Mouse (Mus musculus): ENCODE results near the gene Ndufa11. TPM values are rescaled to one million over a fixed set of nuclear protein-coding genes. Genes with fewer than 3 reads are reported as not detected.
A peak's percentile ranks its signal among the peaks of the same experiment; 100 is the strongest.

The Ndufa11 gene
- total RNA-seq (2021): 100 to 1,000 TPM; 794 to 859 TPM

- peak; percentile 97 for DNase-seq
- intact Hi-C loops (cut with DNase I): loop anchor here (2.0 kb wide), 1 partner anchor 41 kb away; no protein-coding TSS in a partner anchor
Observed at GRCm38 (mm10) chr17:56717363-56718058, at the start of gene Ndufa11, which contains the start of gene Vmac. Gene Ndufa11 (plus strand): TSS chr17:56717767. Gene Vmac (minus strand): TSS chr17:56718022.

- DNase-seq: peak; percentile 83 to 93
- intact Hi-C loops (cut with DNase I): loop anchor here (2.0 to 5.0 kb wide), 4 partner anchors 41 to 311 kb away; partner anchors contain the start of genes Catsperd and Lonp1
Observed at GRCm38 (mm10) chr17:56668384-56669144, 49.0 kb upstream of the Ndufa11 start.

- no peak for DNase-seq
- intact Hi-C loops (cut with DNase I): loop anchor here (2.0 to 5.0 kb wide), 4 partner anchors 42 to 312 kb away; partner anchors contain the start of genes Catsperd and Lonp1
Observed at GRCm38 (mm10) chr17:56669766-56670165, 47.8 kb upstream of the Ndufa11 start.

- peak; percentile 99 to 100 for DNase-seq
- intact Hi-C loops (cut with DNase I): no loop called here
Observed at GRCm38 (mm10) chr17:56672941-56673646, 44.5 kb upstream of the Ndufa11 start, which contains the start of gene Ranbp3. Gene Ranbp3 (plus strand): TSS chr17:56673294.

- DNase-seq: peak in 1 of 2 experiments; percentile 49
- intact Hi-C loops (cut with DNase I): no loop called here
Observed at GRCm38 (mm10) chr17:56673647-56674416, 43.7 kb upstream of the Ndufa11 start.

GRCm38 (mm10) chr17:56681791-56682190 is 35.8 kb upstream of the Ndufa11 start:
- no peak for DNase-seq
- intact Hi-C loops (cut with DNase I): loop anchor here (5.0 kb wide), 1 partner anchor 76 kb away; the partner anchor contains the start of gene Nrtn

- intact Hi-C loops (cut with DNase I): loop anchor here (5.0 kb wide), 1 partner anchor 74 kb away; the partner anchor contains the start of gene Nrtn
Observed at GRCm38 (mm10) chr17:56682880-56683279, 34.7 kb upstream of the Ndufa11 start.

GRCm38 (mm10) chr17:56683546-56684140 is 33.9 kb upstream of the Ndufa11 start:
- intact Hi-C loops (cut with DNase I): loop anchor here (5.0 kb wide), 1 partner anchor 74 kb away; the partner anchor contains the start of gene Nrtn
- no peak for DNase-seq

More at GRCm38 (mm10) chr17:56682880-56683279, 34.7 kb upstream of the Ndufa11 start:
- no peak for DNase-seq

GRCm38 (mm10) chr17:56684649-56685048 is 32.9 kb upstream of the Ndufa11 start:
- DNase-seq: no peak
- intact Hi-C loops (cut with DNase I): loop anchor here (5.0 kb wide), 1 partner anchor 73 kb away; the partner anchor contains the start of gene Nrtn

GRCm38 (mm10) chr17:56686801-56687200 is 30.8 kb upstream of the Ndufa11 start:
- DNase-seq: no peak
- intact Hi-C loops (cut with DNase I): no loop called here

GRCm38 (mm10) chr17:56688045-56688444 is 29.5 kb upstream of the Ndufa11 start:
- intact Hi-C loops (cut with DNase I): no loop called here
- DNase-seq: no peak

- intact Hi-C loops (cut with DNase I): no loop called here
- DNase-seq: no peak
Observed at GRCm38 (mm10) chr17:56688689-56689088, 28.9 kb upstream of the Ndufa11 start.

GRCm38 (mm10) chr17:56693395-56693794 is 24.2 kb upstream of the Ndufa11 start:
- intact Hi-C loops (cut with DNase I): no loop called here
- DNase-seq: no peak

GRCm38 (mm10) chr17:56693851-56694310 is 23.7 kb upstream of the Ndufa11 start:
- DNase-seq: peak; percentile 67 to 70
- intact Hi-C loops (cut with DNase I): no loop called here

- intact Hi-C loops (cut with DNase I): no loop called here
- peak; percentile 20 to 58 for DNase-seq
Observed at GRCm38 (mm10) chr17:56700451-56700850, 17.1 kb upstream of the Ndufa11 start.

- intact Hi-C loops (cut with DNase I): no loop called here
Observed at GRCm38 (mm10) chr17:56703038-56703437, 14.5 kb upstream of the Ndufa11 start.

GRCm38 (mm10) chr17:56706515-56706914 is 11.1 kb upstream of the Ndufa11 start:
- DNase-seq: no peak
- intact Hi-C loops (cut with DNase I): no loop called here

More at GRCm38 (mm10) chr17:56703038-56703437, 14.5 kb upstream of the Ndufa11 start:
- no peak for DNase-seq

GRCm38 (mm10) chr17:56708692-56709091 is 8.9 kb upstream of the Ndufa11 start:
- intact Hi-C loops (cut with DNase I): no loop called here
- no peak for DNase-seq

- intact Hi-C loops (cut with DNase I): no loop called here
- no peak for DNase-seq
Observed at GRCm38 (mm10) chr17:56709708-56710107, 7.9 kb upstream of the Ndufa11 start.
